Mouse (Mus musculus) testis, postnatal 10 days (tissue): Measurements from ENCODE around the gene Med13l.

Experiments used
- DNase-seq: peaks from one replicate; pipeline ENCODE4 v3.0.0; 2021; ENCODE audit warnings: low spot score

Med13l gene

DNA sequence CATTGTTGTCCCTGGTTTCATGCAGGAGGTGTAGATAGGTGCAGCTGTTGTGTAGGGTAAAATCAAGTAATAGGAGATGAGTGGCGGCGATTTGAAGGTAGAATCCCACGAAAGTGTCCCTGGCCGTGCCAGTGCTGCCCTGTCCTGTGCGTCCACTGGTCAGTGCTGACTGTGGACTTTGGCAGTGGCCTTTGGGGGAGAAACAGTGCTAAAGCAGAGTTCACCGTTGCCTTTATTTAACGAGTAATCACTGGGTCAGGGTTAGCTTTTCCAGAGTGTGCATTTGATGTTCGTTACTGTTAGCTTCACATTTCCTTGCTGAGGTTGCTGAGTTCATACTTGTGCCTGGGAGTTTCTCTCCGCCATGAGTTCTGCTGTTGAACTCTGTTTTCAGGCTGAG, 133.5 kb downstream of the Med13l start:
- DNase-seq: no peak

- no peak for DNase-seq
Measured at GRCm38 (mm10) chr5:118697073-118697472, 136.6 kb downstream of the Med13l start.

DNA sequence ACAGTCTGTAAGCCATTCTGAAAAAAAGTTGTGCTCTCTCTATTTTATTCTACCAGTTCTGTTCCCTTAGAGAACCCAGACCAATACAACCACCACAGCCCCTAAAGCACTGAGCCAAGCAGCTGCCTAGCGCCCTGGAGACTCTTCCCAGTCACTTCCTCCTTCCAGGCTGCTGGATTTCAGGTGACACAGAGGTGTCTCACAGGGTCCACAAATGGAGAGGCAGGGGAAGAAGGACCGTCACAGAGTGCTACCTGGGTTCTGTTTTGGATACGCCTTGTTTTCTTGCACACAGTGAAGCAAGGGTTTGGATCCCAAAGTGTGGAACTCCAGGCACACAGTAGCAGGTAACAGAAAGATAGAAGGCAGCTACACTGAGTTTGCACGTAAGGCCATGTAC, 140.5 kb downstream of the Med13l start:
- DNase-seq: no peak

DNA sequence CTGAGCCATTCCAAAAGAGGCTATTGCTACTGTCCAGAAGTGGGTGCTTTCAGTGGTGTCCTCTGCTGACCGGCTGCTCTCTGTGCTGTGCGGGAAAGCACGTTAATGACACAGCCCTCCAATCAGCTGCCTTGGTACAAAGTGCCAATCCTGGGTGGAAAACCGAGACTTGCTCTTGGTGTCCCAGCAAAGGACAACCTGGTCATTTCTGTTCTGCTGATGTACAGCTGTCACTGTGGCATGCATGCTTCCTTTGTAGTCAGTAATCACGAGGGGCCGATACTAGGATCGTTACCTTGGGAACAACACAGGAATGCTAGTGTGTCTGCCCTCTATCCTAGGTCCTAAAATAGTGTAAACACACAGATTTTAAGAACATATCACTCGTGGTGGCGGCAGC, 142.2 kb downstream of the Med13l start:
- no peak for DNase-seq

DNA sequence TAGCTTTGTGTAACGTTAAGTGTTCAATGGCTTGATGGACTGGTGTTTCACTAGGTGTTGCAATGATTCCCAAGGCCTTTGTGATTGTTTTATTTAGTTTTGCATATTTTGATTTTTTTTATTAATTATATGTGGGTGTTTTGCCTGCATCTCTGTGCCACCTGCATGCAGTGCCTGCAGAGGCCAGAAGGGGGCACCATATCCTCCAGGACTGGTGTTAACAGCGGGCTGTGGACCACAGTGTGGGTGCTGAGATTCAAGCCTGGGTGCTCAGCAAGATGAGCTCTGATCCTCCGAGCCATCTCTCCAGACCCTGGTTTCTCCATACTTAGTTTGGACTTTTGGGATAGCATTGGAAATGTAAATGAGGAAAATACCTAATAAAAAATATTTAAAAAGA, 143.7 kb downstream of the Med13l start:
- peak; percentile 69 for DNase-seq

DNA sequence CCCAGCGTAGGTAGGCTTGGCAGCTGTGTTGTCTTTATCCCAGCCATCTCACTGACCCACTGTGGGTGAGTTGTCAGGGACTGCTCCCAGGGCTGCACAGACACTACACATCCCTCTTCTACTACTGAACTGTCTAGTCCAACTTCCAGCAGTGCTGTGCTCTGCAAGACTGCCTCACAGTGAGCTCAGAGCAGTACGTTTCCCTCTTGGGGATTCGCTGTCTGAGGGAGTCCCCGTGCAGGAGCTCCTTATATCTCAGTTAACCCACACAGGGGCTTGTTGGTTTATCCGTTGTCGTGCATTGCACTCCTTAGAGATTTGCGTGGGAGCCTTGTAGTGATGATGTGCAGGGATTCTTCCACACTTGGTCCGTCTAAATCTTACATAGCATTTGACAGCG, 144.5 kb downstream of the Med13l start:
- no peak for DNase-seq

GRCm38 (mm10) chr5:118706009-118706408, 145.5 kb downstream of the Med13l start:
- no peak for DNase-seq

DNA sequence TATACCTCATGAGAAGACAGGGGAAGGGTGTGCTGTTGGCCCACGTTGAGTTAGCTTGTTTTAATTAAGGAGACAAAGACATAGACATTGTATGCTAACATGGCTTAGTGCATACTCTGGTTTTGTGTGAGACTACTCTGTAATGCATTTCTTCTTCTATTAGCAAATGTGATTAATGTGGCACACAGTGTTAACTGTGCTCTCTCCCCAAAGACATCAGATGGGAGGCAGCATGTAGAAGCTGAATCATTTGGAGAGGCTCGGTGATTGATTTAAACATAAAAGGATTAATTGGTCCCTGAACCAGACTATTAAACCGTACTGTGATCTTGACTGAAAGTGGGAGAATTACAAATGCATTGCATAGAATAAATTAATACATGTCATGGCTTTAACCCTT, 145.9 kb downstream of the Med13l start:
- DNase-seq: no peak

DNA sequence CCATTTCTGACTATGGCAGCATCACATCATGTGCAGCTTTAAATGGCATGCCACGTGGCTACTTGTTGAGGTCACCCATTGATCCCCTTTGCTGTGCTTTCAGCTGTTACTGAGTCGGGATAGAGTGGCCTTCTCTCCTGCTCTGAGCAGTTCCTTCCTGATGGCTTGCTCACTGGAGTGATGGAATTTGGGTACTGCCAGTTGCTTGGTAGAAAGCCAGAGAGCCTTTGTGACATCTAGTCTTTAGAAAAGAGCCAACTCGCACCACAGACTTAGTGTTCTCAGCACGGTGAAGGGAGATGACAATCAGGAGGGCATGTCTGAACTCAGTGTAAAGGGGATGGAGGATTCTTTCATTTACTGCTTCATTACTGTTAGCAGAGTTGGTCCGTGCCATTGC, 147.0 kb downstream of the Med13l start:
- DNase-seq: no peak

GRCm38 (mm10) chr5:118708215-118708949, 147.9 kb downstream of the Med13l start:
- DNase-seq: peak; percentile 89

GRCm38 (mm10) chr5:118709847-118710251, 149.4 kb downstream of the Med13l start:
- no peak for DNase-seq

- DNase-seq: no peak
Measured at GRCm38 (mm10) chr5:118715518-118715917, 155.0 kb downstream of the Med13l start.

GRCm38 (mm10) chr5:118716295-118717271, 156.1 kb downstream of the Med13l start:
- no peak for DNase-seq

DNA sequence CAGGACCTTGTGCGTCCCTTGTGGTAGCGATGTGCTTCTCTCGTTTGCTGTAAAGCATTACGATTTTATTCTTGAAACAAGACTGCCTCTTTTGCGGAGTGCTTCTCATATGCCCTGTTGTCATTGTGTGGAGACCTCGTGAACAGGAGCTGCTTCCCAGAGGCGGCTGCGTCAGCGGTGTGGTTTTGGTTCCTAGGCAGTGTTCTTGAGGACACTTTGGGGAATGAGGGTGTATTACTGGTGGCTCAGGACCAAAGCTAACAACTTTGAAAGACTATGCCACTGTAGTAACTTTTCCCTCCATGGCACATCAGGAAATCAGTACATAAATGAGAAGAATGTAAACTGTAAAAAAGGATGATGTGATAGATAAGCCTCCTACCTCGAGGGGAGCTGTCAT, 157.0 kb downstream of the Med13l start:
- no peak for DNase-seq

DNA sequence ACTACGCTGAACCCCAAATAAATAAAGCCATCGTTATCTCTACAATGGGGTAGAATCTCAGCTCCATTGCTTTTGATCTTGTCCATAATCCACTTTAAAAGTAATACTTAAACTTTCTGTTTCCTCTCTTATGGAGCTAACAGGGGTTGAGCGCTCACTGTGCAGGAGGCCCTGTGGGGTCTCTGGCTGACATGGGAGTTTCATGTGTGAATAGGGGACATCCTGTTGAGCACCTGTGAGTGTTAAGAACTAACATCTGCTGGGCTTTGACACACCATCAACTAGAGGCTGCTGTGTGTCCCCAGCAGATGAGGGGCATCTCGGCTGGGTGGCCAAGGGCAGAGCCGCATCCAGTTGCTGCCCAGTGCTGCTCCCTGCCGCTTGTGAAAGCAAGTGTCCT, 157.6 kb downstream of the Med13l start:
- DNase-seq: no peak

GRCm38 (mm10) chr5:118721416-118721815, 160.9 kb downstream of the Med13l start:
- DNase-seq: no peak

DNA sequence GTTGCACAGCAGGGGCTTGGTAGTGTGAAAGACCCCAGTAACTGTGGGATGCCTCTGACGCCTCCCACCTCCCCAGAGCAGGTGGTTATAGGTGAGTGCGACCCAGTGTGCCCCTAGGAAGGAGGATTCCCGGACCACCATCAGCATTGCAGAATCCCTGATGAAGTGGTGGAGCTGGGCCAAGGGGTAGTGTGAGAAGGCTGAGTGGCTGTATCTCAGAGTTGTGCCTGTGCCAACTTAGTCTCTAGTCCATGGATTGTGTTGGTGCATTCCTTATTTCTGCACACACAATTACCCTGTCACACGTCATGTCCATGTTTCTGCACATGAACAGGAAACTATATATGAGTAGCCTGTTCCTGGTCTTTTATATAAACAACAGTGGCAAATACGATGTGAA, 161.4 kb downstream of the Med13l start:
- DNase-seq: no peak

- DNase-seq: no peak
Measured at GRCm38 (mm10) chr5:118722456-118722855, 162.0 kb downstream of the Med13l start.

- no peak for DNase-seq
Measured at GRCm38 (mm10) chr5:118725425-118725824, 164.9 kb downstream of the Med13l start.

DNA sequence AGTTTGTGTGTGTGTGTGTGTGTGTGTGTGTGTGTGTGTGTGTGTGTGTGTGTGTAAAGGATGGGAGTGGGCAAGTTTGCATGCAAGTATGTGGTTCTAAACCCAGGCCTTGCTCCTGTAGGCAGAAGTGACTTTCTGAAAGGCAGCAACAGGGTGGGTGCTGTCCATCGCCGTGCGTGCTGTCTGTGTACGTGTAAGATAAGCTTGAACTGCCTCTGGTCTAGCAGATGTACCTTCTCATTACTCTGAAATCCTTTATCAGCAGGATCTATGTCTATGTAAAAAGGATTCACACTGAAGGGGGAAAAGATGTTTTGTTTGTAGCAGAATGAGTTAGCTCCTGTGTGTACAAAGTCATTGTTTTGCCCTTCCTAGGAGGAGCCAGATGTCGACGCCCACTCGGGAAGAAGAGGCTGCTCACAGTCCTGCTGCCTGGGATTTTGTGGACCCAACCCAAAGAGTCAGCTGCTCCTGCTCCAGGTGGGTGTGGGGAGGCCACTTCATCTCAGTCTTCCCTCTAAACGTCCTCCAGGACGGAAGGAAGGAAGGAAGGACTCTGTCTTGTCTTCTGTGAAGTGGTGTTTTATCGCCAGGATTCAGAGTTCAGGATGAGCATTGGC, 165.5 kb downstream of the Med13l start:
- DNase-seq: no peak

GRCm38 (mm10) chr5:118727336-118727735, 166.9 kb downstream of the Med13l start:
- DNase-seq: no peak

- no peak for DNase-seq
Measured at GRCm38 (mm10) chr5:118732221-118732620, 171.7 kb downstream of the Med13l start.

- no peak for DNase-seq
Measured at GRCm38 (mm10) chr5:118732651-118733050, 172.2 kb downstream of the Med13l start.
